Mouse (Mus musculus) E14TG2a.4 (cell line): ENCODE results near the gene Pax6.

Source experiments
- H3K27me3 ChIP-seq: 2 replicates; pipeline ENCODE4 v1.6.1; 2014; ENCODE audit warnings: low read length, control low read depth; ENCODE audit not compliant: insufficient read depth
- H3K36me3 ChIP-seq: 2 replicates; pipeline ENCODE4 v1.6.1; 2014; ENCODE audit warnings: low read length, control low read depth; ENCODE audit not compliant: insufficient read depth
- H3K4me1 ChIP-seq: replicated peaks from 2 replicates; pipeline ENCODE4 v1.6.1; 2014; ENCODE audit warnings: low read depth, low read length, control low read depth
- H3K4me3 ChIP-seq: replicated peaks from 2 replicates; pipeline ENCODE4 v1.5.1; 2014; ENCODE audit warnings: mild to moderate bottlenecking, low read length
- H3K9me3 ChIP-seq: 2 replicates; pipeline ENCODE4 v1.6.1; 2014; ENCODE audit warnings: low read length, control low read depth
- CTCF ChIP-seq: conservative IDR thresholded peaks from 2 replicates; pipeline ENCODE4 v1.5.1; 2014; ENCODE audit warnings: low read length
- NANOG ChIP-seq: IDR thresholded peaks from 2 replicates; pipeline ENCODE4 v1.6.1; 2014; ENCODE audit warnings: borderline replicate concordance, low read length, mixed read lengths
- POU5F1 ChIP-seq: IDR thresholded peaks from 2 replicates; pipeline ENCODE4 v1.6.1; 2014; ENCODE audit warnings: low read length, borderline replicate concordance

Pax6 gene

GRCm38 (mm10) chr2:105678880-105679321 is 10.2 kb downstream of the Pax6 start:
- H3K4me3 ChIP-seq = peak overlapping the region; percentile 84
- no peak for TF ChIP-seq NANOG
- TF ChIP-seq CTCF = no peak
- H3K9me3 ChIP-seq = no peaks in the 10 kb centered on the region
- H3K4me1 ChIP-seq = peaks cover 75% of the 10 kb centered on the region
- H3K27me3 ChIP-seq = peaks cover 56% of the 10 kb centered on the region
- peaks cover 5% of the 10 kb centered on the region; the same call in 1 of the 2 replicates for H3K36me3 ChIP-seq

- Histone ChIP-seq H3K4me3 (peak overlapping the region; percentile 84), H3K4me1 (peaks cover 75% of the 10 kb centered on the region), H3K27me3 (peaks cover 51% of the 10 kb centered on the region), H3K9me3 (no peaks in the 10 kb centered on the region), H3K36me3 (peaks cover 5% of the 10 kb centered on the region; the same call in 1 of the 2 replicates)
- no peak for TF ChIP-seq CTCF
- TF ChIP-seq NANOG = no peak
- TF ChIP-seq POU5F1 = no peak
Observed at GRCm38 (mm10) chr2:105679331-105679730, 10.6 kb downstream of the Pax6 start.

- peaks cover 51% of the 10 kb centered on the region for H3K27me3 ChIP-seq
- peak overlapping the region; percentile 84 for H3K4me3 ChIP-seq
Observed at GRCm38 (mm10) chr2:105680146-105680998, 11.7 kb downstream of the Pax6 start.

DNA sequence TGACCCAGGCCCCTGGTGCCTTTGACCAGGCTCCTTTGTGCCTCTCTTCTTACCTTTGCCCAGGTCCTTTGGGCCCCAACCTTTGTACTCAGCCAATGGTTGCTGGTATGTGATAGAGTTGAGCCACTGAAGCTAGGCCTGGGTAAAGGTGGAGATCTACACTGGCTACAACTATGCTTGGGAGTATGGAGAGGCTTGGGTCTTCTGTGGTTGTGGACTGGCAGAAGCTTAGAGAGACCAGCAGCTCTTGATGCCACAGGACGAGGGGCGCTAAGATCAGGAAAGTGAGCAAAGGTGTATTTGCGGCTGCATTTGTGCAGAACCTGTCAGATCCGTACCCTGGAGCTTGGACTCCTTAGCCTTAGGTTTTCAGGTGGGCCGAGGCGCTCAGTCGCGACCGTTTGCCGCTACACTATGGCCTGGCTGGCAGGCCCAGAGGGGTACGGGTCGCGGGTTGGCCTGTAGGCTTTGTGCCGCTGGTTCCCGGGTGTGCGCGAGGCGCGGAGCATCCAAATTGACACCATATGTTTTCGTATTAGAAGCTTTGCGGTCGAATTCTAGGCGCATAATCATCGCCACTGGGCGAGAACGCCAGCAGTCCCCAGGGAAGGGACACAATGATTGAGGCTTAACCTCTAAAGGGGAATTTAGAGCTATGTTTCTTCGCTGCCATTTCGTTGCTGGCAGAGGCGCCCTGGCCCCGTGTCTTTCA is 12.5 kb downstream of the Pax6 start:
- Histone ChIP-seq H3K27me3 (peaks cover 52% of the 10 kb centered on the region), H3K36me3 (peaks cover 19% of the 10 kb centered on the region), H3K4me1 (peaks cover 80% of the 10 kb centered on the region), H3K4me3 (peak overlapping the region; percentile 70), H3K9me3 (no peaks in the 10 kb centered on the region)
- TF ChIP-seq CTCF (no peak; the same call in 1 of the 2 replicates), POU5F1 (no peak), NANOG (no peak)

More at GRCm38 (mm10) chr2:105680146-105680998, 11.7 kb downstream of the Pax6 start:
- Histone ChIP-seq H3K36me3 (peaks cover 12% of the 10 kb centered on the region), H3K4me1 (peaks cover 76% of the 10 kb centered on the region), H3K9me3 (no peaks in the 10 kb centered on the region)
- TF ChIP-seq CTCF = no peak
- no peak for TF ChIP-seq POU5F1
- no peak for TF ChIP-seq NANOG

- H3K27me3 ChIP-seq = peaks cover 49% of the 10 kb centered on the region
- H3K9me3 ChIP-seq = no peaks in the 10 kb centered on the region
- no peak for TF ChIP-seq POU5F1
- no peak for TF ChIP-seq CTCF
- TF ChIP-seq NANOG = no peak
- H3K4me1 ChIP-seq = peaks cover 85% of the 10 kb centered on the region
- peak overlapping the region; percentile 70 for H3K4me3 ChIP-seq
- H3K36me3 ChIP-seq = peaks cover 22% of the 10 kb centered on the region
Observed at GRCm38 (mm10) chr2:105682011-105682501, 13.4 kb downstream of the Pax6 start.

- Histone ChIP-seq H3K27me3 (peaks cover 52% of the 10 kb centered on the region), H3K36me3 (peaks cover 25% of the 10 kb centered on the region), H3K9me3 (no peaks in the 10 kb centered on the region), H3K4me3 (peak overlapping the region; percentile 70), H3K4me1 (peaks cover 88% of the 10 kb centered on the region)
- TF ChIP-seq POU5F1 (no peak), CTCF (no peak), NANOG (no peak)
Observed at GRCm38 (mm10) chr2:105682634-105683351, 14.1 kb downstream of the Pax6 start.

GRCm38 (mm10) chr2:105683771-105684410 is 15.2 kb downstream of the Pax6 start:
- Histone ChIP-seq H3K4me3 (no peak overlapping the region), H3K36me3 (peaks cover 22% of the 10 kb centered on the region), H3K9me3 (no peaks in the 10 kb centered on the region), H3K4me1 (peaks cover 89% of the 10 kb centered on the region), H3K27me3 (peaks cover 51% of the 10 kb centered on the region)
- no peak for TF ChIP-seq CTCF
- TF ChIP-seq POU5F1 = no peak
- no peak for TF ChIP-seq NANOG
